Mouse (Mus musculus) kidney, postnatal 0 days (tissue): Measurements from ENCODE around the gene Zfp612. TPM values are rescaled to one million over a fixed set of nuclear protein-coding genes. Genes with fewer than 3 reads are reported as not detected.
"Not testable (repeated sequence)": the region's sequence is repeated elsewhere in the genome, so short reads cannot be mapped to it uniquely, and the experiment has no call there.

Experiments
- ATAC-seq: fragments of 200-750 bp; cut with Nextera tagmentation; replicated peaks from 2 replicates; pipeline ENCODE4 v1.8.0; 2017; ENCODE audit warnings: low read depth, moderate number of reproducible peaks, moderate TSS enrichment, moderate library complexity; ENCODE audit not compliant: low FRiP score
- DNase-seq: peaks from one replicate; pipeline ENCODE4 v3.0.0-alpha.2; 2016; ENCODE audit warnings: low spot score
- H3K27ac ChIP-seq: fragments of 300-500 bp; sonication (generic); 2 replicates; pipeline ENCODE4 v1.5.1; 2014; ENCODE audit warnings: mild to moderate bottlenecking
- H3K27me3 ChIP-seq: fragments of 300-500 bp; sonication (generic); 2 replicates; pipeline ENCODE4 v1.6.1; 2014; ENCODE audit warnings: low read length, mixed read lengths; ENCODE audit not compliant: insufficient read depth
- H3K36me3 ChIP-seq: fragments of 300-500 bp; sonication (generic); 2 replicates; pipeline ENCODE4 v1.6.1; 2014; ENCODE audit warnings: low read length, mixed read lengths; ENCODE audit not compliant: insufficient read depth
- H3K4me1 ChIP-seq: fragments of 300-500 bp; sonication (generic); replicated peaks from 2 replicates; pipeline ENCODE4 v1.6.1; 2014; ENCODE audit warnings: antibody characterized with exemption, low read length, mixed read lengths; ENCODE audit not compliant: insufficient read depth
- H3K4me2 ChIP-seq: fragments of 300-500 bp; sonication (generic); 2 replicates; pipeline ENCODE4 v1.6.1; 2014; ENCODE audit warnings: mild to moderate bottlenecking, low read length, moderate library complexity, mixed read lengths
- H3K4me3 ChIP-seq: fragments of 300-500 bp; sonication (generic); replicated peaks from 2 replicates; pipeline ENCODE4 v1.5.1; 2014; ENCODE audit warnings: low read depth, low read length
- H3K9ac ChIP-seq: fragments of 300-500 bp; sonication (generic); 2 replicates; pipeline ENCODE4 v1.6.1; 2014; ENCODE audit warnings: low read depth, low read length
- H3K9me3 ChIP-seq: fragments of 300-500 bp; sonication (generic); replicated peaks from 2 replicates; pipeline ENCODE4 v1.6.1; 2016; ENCODE audit warnings: low read length, inconsistent platforms, mixed read lengths
- CTCF ChIP-seq: IDR thresholded peaks from 2 replicates; pipeline ENCODE4 v1.5.1; 2016; ENCODE audit warnings: antibody characterized with exemption, low read depth, mild to moderate bottlenecking, moderate library complexity
- WGBS: fragments of 180-500 bp; shearing (Covaris S2); extraction: QIAGEN DNeasy Blood & Tissue Kit; methylation state at CpG from one replicate; pipeline ENCODE4 v1.1.7; 2014; 5-methylcytosine and 5-hydroxymethylcytosine counted together
- polyA plus RNA-seq: library from polyadenylated mRNA; unstranded; fragments of >200 nt; fragmentation: Nextera tagmentation; extraction: Ambion mirVana; gene quantifications from 2 replicates; pipeline ENCODE4 v1.2.1, GENCODE M21; 2015

Zfp612 gene
- 5.1 and 5.6 TPM in 2 replicates for polyA plus RNA-seq

GRCm38 (mm10) chr8:110079282-110080221, at the start of gene Zfp612:
Gene Zfp612 (plus strand): TSS chr8:110079746.
- 7% methylated on average over 54 of the region's 54 CpGs for WGBS
- H3K9me3 ChIP-seq: no peaks in the 10 kb centered on the region
- peaks cover 6% of the 10 kb centered on the region for H3K4me1 ChIP-seq
- H3K36me3 ChIP-seq: peaks cover 3% of the 10 kb centered on the region; the same call in 1 of the 2 replicates
- H3K27ac ChIP-seq: no peak within 1 kb of the TSS; the same call in 1 of the 2 replicates
- no peaks in the 10 kb centered on the region for H3K27me3 ChIP-seq
- ATAC-seq (peak; percentile 93), DNase-seq (peak; percentile 47)
- peak within 1 kb of the TSS; percentile 89 for H3K4me2 ChIP-seq
- H3K9ac ChIP-seq: peak within 1 kb of the TSS; percentile 66
- TF ChIP-seq CTCF: no peak
- peak within 1 kb of the TSS; percentile 56 for H3K4me3 ChIP-seq

- not testable (repeated sequence) for H3K27me3 ChIP-seq, H3K36me3 ChIP-seq, H3K4me2 ChIP-seq, DNase-seq, ATAC-seq, H3K27ac ChIP-seq, H3K4me1 ChIP-seq, H3K9me3 ChIP-seq, H3K9ac ChIP-seq, H3K4me3 ChIP-seq
- 37% methylated on average over 8 of the region's 8 CpGs for WGBS
These were observed 45.8 kb upstream of the Zfp612 start for GRCm38 (mm10) chr8:110033771-110034170.

- Histone ChIP-seq H3K27ac (no peak overlapping the region), H3K27me3 (no peaks in the 10 kb centered on the region), H3K9ac (no peak overlapping the region), H3K4me3 (no peak overlapping the region), H3K9me3 (no peaks in the 10 kb centered on the region), H3K4me2 (no peak overlapping the region), H3K4me1 (no peaks in the 10 kb centered on the region), H3K36me3 (no peaks in the 10 kb centered on the region)
- DNase-seq (no peak), ATAC-seq (no peak)
- 82% methylated on average over 4 of the region's 4 CpGs for WGBS
- TF ChIP-seq CTCF: no peak
These were observed 45.2 kb upstream of the Zfp612 start for GRCm38 (mm10) chr8:110034331-110034730.

- ATAC-seq: no peak
These were observed 43.4 kb upstream of the Zfp612 start for GRCm38 (mm10) chr8:110036156-110036555.

GRCm38 (mm10) chr8:110039216-110039615, 40.3 kb upstream of the Zfp612 start:
- no peak overlapping the region for H3K4me3 ChIP-seq
- H3K36me3 ChIP-seq: no peaks in the 10 kb centered on the region
- H3K4me2 ChIP-seq: no peak overlapping the region
- no peak for DNase-seq
- WGBS: 29% methylated on average over 7 of the region's 7 CpGs
- TF ChIP-seq CTCF: no peak
- H3K4me1 ChIP-seq: no peaks in the 10 kb centered on the region
- H3K9ac ChIP-seq: no peak overlapping the region
- H3K27ac ChIP-seq: no peak overlapping the region
- no peaks in the 10 kb centered on the region for H3K27me3 ChIP-seq
- no peak for ATAC-seq
- H3K9me3 ChIP-seq: no peaks in the 10 kb centered on the region

More at GRCm38 (mm10) chr8:110036156-110036555, 43.4 kb upstream of the Zfp612 start:
- Histone ChIP-seq H3K4me1 (no peaks in the 10 kb centered on the region), H3K36me3 (no peaks in the 10 kb centered on the region), H3K27me3 (no peaks in the 10 kb centered on the region), H3K4me2 (no peak overlapping the region), H3K9ac (no peak overlapping the region), H3K9me3 (no peaks in the 10 kb centered on the region), H3K27ac (no peak overlapping the region), H3K4me3 (no peak overlapping the region)
- DNase-seq: no peak
- no peak for TF ChIP-seq CTCF
- WGBS: 81% methylated on average over 2 of the region's 2 CpGs

GRCm38 (mm10) chr8:110039659-110040058, 39.9 kb upstream of the Zfp612 start, which contains the start of gene Chst4:
Gene Chst4 (minus strand): TSS chr8:110039740.
- no peak within 1 kb of the TSS for H3K4me3 ChIP-seq
- WGBS: 79% methylated on average over 5 of the region's 5 CpGs
- no peak within 1 kb of the TSS for H3K4me2 ChIP-seq
- H3K27ac ChIP-seq: no peak within 1 kb of the TSS
- H3K9me3 ChIP-seq: no peaks in the 10 kb centered on the region
- H3K36me3 ChIP-seq: no peaks in the 10 kb centered on the region
- no peaks in the 10 kb centered on the region for H3K27me3 ChIP-seq
- no peak for DNase-seq
- no peak for ATAC-seq
- TF ChIP-seq CTCF: no peak
- no peaks in the 10 kb centered on the region for H3K4me1 ChIP-seq
- H3K9ac ChIP-seq: no peak within 1 kb of the TSS
